Comparison of ENCODE assay signal across 20 mouse cellular contexts in genomic region chr19:24514661-24515642, GRCm38 (mm10). TPM values are rescaled to one million over a fixed set of nuclear protein-coding genes. Genes with fewer than 3 reads are reported as not detected.
DNase-seq lines count a peak whose midpoint lies in the region; ATAC-seq and TF ChIP-seq lines count a peak whose summit lies in the region.
"Had no signal": no experiment of that assay in that cellular context is flagged by ENCODE, and none has a peak within 500 bp of the region (broad histone marks: within the 10 kb centered on the region; RNA-seq: fewer than 3 reads in every experiment).

No protein-coding gene starts in this region.

- peak; percentile 90 for ATAC-seq in lung, postnatal 0 days
- ATAC-seq in stomach, postnatal 0 days (ENCODE audit: low FRiP score, low TSS enrichment): peak; percentile 95
- ATAC-seq: forebrain, embryonic 13.5 days had no signal

- H3K27ac ChIP-seq in lung, postnatal 0 days (ENCODE audit: low read length): peak overlapping the region; percentile 27; the same call in 1 of the 2 replicates
- H3K27ac ChIP-seq in stomach, postnatal 0 days (replicated peaks): 0 out of 2 replicates have a peak overlapping the region, but pooled peaks have one; percentile 31
- H3K27ac ChIP-seq: forebrain, embryonic 13.5 days; heart, embryonic 15.5 days; hindbrain, embryonic 10.5 days; kidney, postnatal 0 days; layer of hippocampus, adult 2 months; left cerebral cortex, adult 2 months; limb, embryonic 10.5 days; lung, embryonic 15.5 days; midbrain, embryonic 12.5 days had no signal

- H3K27me3 ChIP-seq in lung, postnatal 0 days (replicated peaks; ENCODE audit: insufficient read depth, low read length): no peaks in the 10 kb centered on the region
- H3K27me3 ChIP-seq in stomach, postnatal 0 days (ENCODE audit: control insufficient read depth, insufficient read depth, low read length): no peaks in the 10 kb centered on the region
- H3K27me3 ChIP-seq: forebrain, embryonic 13.5 days; heart, embryonic 15.5 days; lung, embryonic 15.5 days; midbrain, embryonic 12.5 days had no signal

- H3K4me3 ChIP-seq in lung, postnatal 0 days (ENCODE audit: low read depth, low read length): no peak overlapping the region
- no peak overlapping the region for H3K4me3 ChIP-seq in lung, adult 2 months (replicated peaks; ENCODE audit: extremely low read depth, low read depth, low read length)
- H3K4me3 ChIP-seq in stomach, postnatal 0 days (ENCODE audit: low read depth, low read length): peak overlapping the region; percentile 15; the same call in 1 of the 2 replicates
- H3K4me3 ChIP-seq: forebrain, embryonic 13.5 days; heart, embryonic 15.5 days; hindbrain, embryonic 10.5 days; layer of hippocampus, adult 2 months; left cerebral cortex, adult 2 months; limb, embryonic 10.5 days; lung, embryonic 15.5 days; midbrain, embryonic 12.5 days had no signal

- peak; percentile 87 for DNase-seq in lung, postnatal 0 days (ENCODE audit: low spot score)
- no peak for DNase-seq in lung, adult 2 months
- peak; percentile 92 for DNase-seq in large intestine, adult 2 months (ENCODE audit: low read depth, low spot score)
- DNase-seq in lung, postnatal 36 days: peak; percentile 57
- peak; percentile 66 for DNase-seq in stomach, postnatal 0 days (ENCODE audit: low spot score)
- no peak for DNase-seq in testis, postnatal 10 days (ENCODE audit: low spot score)
- no peak for DNase-seq in cerebellum, adult 9-11 months
- DNase-seq: cerebellum, adult 9-10 months; gastrocnemius, postnatal 25 days; right cerebral cortex, postnatal 4 days; thymus, postnatal 36 days had no signal

- 64% methylated on average over 15 of the region's 15 CpGs for WGBS in lung, postnatal 0 days
- 63% methylated on average over 15 of the region's 15 CpGs for WGBS in lung, adult 2 months
- WGBS in large intestine, adult 2 months: 39% methylated on average over 15 of the region's 15 CpGs
- WGBS in stomach, postnatal 0 days: 64% methylated on average over 15 of the region's 15 CpGs

- TF ChIP-seq CTCF in lung, postnatal 0 days (IDR thresholded peaks at IDR 0.05): no peak
- no peak for TF ChIP-seq CTCF in lung, adult 2 months (IDR thresholded peaks at IDR 0.05; ENCODE audit: insufficient read depth, low read length)
- no peak for TF ChIP-seq CTCF in stomach, postnatal 0 days (IDR thresholded peaks at IDR 0.05; ENCODE audit: low read depth)

- 0 out of 2 replicates have a peak overlapping the region, but pooled peaks have one; percentile 22 for H3K4me2 ChIP-seq in lung, postnatal 0 days (replicated peaks; ENCODE audit: low read depth, low read length)
- 0 out of 2 replicates have a peak overlapping the region, but pooled peaks have one; percentile 26 for H3K4me2 ChIP-seq in stomach, postnatal 0 days (replicated peaks; ENCODE audit: low read depth)
- H3K4me2 ChIP-seq: forebrain, embryonic 13.5 days; heart, embryonic 15.5 days; lung, embryonic 15.5 days; midbrain, embryonic 12.5 days had no signal

- TF ChIP-seq POLR2A in lung, adult 2 months (IDR thresholded peaks at IDR 0.05; ENCODE audit: borderline replicate concordance, extremely low read depth, low read depth, low read length): no peak

- no peaks in the 10 kb centered on the region for H3K9me3 ChIP-seq in lung, postnatal 0 days (ENCODE audit: low read length)
- no peaks in the 10 kb centered on the region for H3K9me3 ChIP-seq in stomach, postnatal 0 days (ENCODE audit: control insufficient read depth, low read length)
- H3K9me3 ChIP-seq: forebrain, embryonic 13.5 days; heart, embryonic 15.5 days; hindbrain, embryonic 10.5 days; limb, embryonic 10.5 days; lung, embryonic 15.5 days; midbrain, embryonic 12.5 days had no signal

- peak; percentile 88 for TF ChIP-seq EP300 in lung, postnatal 0 days (IDR thresholded peaks at IDR 0.05)
- TF ChIP-seq EP300 in stomach, postnatal 0 days (optimal IDR thresholded peaks at IDR 0.05): no peak

- no peaks in the 10 kb centered on the region for H3K36me3 ChIP-seq in lung, postnatal 0 days (ENCODE audit: insufficient read depth, low read length)
- H3K36me3 ChIP-seq in stomach, postnatal 0 days (ENCODE audit: control insufficient read depth, insufficient read depth, low read length): no peaks in the 10 kb centered on the region
- H3K36me3 ChIP-seq: heart, embryonic 15.5 days; hindbrain, embryonic 10.5 days; limb, embryonic 10.5 days; lung, embryonic 15.5 days; midbrain, embryonic 12.5 days had no signal

- no peak overlapping the region for H3K9ac ChIP-seq in lung, postnatal 0 days (replicated peaks; ENCODE audit: low read depth)
- no peak overlapping the region for H3K9ac ChIP-seq in stomach, postnatal 0 days (ENCODE audit: low read length)
- H3K9ac ChIP-seq: forebrain, embryonic 13.5 days; heart, embryonic 15.5 days; lung, embryonic 15.5 days; midbrain, embryonic 12.5 days had no signal

- no peaks in the 10 kb centered on the region; the same call in 1 of the 2 replicates for H3K4me1 ChIP-seq in lung, postnatal 0 days (ENCODE audit: insufficient read depth, low read depth, low read length)
- no peaks in the 10 kb centered on the region; the same call in 1 of the 2 replicates for H3K4me1 ChIP-seq in lung, adult 2 months (ENCODE audit: control insufficient read depth, insufficient read depth, low read length)
- no peaks in the 10 kb centered on the region for H3K4me1 ChIP-seq in stomach, postnatal 0 days (replicated peaks; ENCODE audit: control insufficient read depth, insufficient read depth)
- H3K4me1 ChIP-seq: forebrain, embryonic 13.5 days; midbrain, embryonic 12.5 days had no signal

RNA-seq across cellular contexts. Expression of gene Fam122a, which starts 37.8 kb away (rescaled TPM):
- polyA plus RNA-seq in lung, postnatal 0 days (2015; fragmentation: Nextera tagmentation; extraction: Ambion mirVana): 47.8 and 48.6 TPM in 2 replicates
- 28.4 and 33.3 TPM in 2 replicates for polyA plus RNA-seq in lung, adult 2 months (2012; rRNA removed)
- polyA plus RNA-seq in large intestine, adult 2 months (2012; rRNA removed): 14.1 and 17.0 TPM in 2 replicates
- 42.2 and 46.2 TPM in 2 replicates for polyA plus RNA-seq in stomach, postnatal 0 days (2015; fragmentation: Nextera tagmentation; extraction: Ambion mirVana)

RNA-seq across cellular contexts. Expression of gene Pip5k1b, which starts 40.7 kb away (rescaled TPM):
- 14.1 and 14.5 TPM in 2 replicates for polyA plus RNA-seq in lung, postnatal 0 days (2015; fragmentation: Nextera tagmentation; extraction: Ambion mirVana)
- polyA plus RNA-seq in lung, adult 2 months (2012; rRNA removed): 7.3 and 8.7 TPM in 2 replicates
- 31.2 and 39.1 TPM in 2 replicates for polyA plus RNA-seq in large intestine, adult 2 months (2012; rRNA removed)
- 5.2 and 5.5 TPM in 2 replicates for polyA plus RNA-seq in stomach, postnatal 0 days (2015; fragmentation: Nextera tagmentation; extraction: Ambion mirVana)

Comparison
In these comparisons a context has a peak if more than half of its experiments do, and no peak if none do; other contexts are left out.
1. DNase-seq: peak in lung, postnatal 0 days (single experiment), large intestine, adult 2 months (single experiment), lung, postnatal 36 days (single experiment) and stomach, postnatal 0 days (single experiment); none in lung, adult 2 months (single experiment), testis, postnatal 10 days (single experiment) and cerebellum, adult 9-11 months (single experiment).